Mouse (Mus musculus) E14TG2a.4 (cell line): ENCODE data around the gene Bcar1.

Source experiments
- CTCF ChIP-seq: conservative IDR thresholded peaks from 2 replicates; pipeline ENCODE4 v1.5.1; 2014; ENCODE audit warnings: low read length
- NANOG ChIP-seq: IDR thresholded peaks from 2 replicates; pipeline ENCODE4 v1.6.1; 2014; ENCODE audit warnings: borderline replicate concordance, low read length, mixed read lengths
- POU5F1 ChIP-seq: IDR thresholded peaks from 2 replicates; pipeline ENCODE4 v1.6.1; 2014; ENCODE audit warnings: low read length, borderline replicate concordance

GRCm38 (mm10) chr8:111741556-111741955 lies 2.1 kb downstream of the Bcar1 start:
- no peak for TF ChIP-seq CTCF
- TF ChIP-seq POU5F1, result no peak
- TF ChIP-seq NANOG, result no peak
